Mouse (Mus musculus): ENCODE measurements at regions not wholly inside any gene's neighbourhood (a gene's known extent, or its start where the extent isn't known, plus 50 kb on each side); places are given as distances from the start of the nearest gene placed in this dataset.

GRCm38 (mm10) chr12:110206271-110206670 is 72.6 kb upstream of the Dio3 start:
- ATAC-seq: no peak
- Histone ChIP-seq H3K4me2 (ENCODE audit: low read length) (no peak overlapping the region), H3K4me1 (replicated peaks; ENCODE audit: control insufficient read depth, insufficient read depth, low read length) (no peaks in the 10 kb centered on the region), H3K9me3 (ENCODE audit: control insufficient read depth, low read length) (no peaks in the 10 kb centered on the region), H3K27ac (ENCODE audit: low read length) (no peak overlapping the region), H3K4me3 (replicated peaks; ENCODE audit: low read length) (no peak overlapping the region), H3K9ac (replicated peaks; ENCODE audit: low read depth, low read length) (no peak overlapping the region), H3K27me3 (replicated peaks; ENCODE audit: control insufficient read depth, insufficient read depth, low read length) (no peaks in the 10 kb centered on the region), H3K36me3 (ENCODE audit: control insufficient read depth, insufficient read depth) (no peaks in the 10 kb centered on the region)
- WGBS: 65% methylated on average over 5 of the region's 5 CpGs

GRCm38 (mm10) chr12:110206812-110207211 is 72.1 kb upstream of the Dio3 start:
- Histone ChIP-seq H3K36me3 (ENCODE audit: control insufficient read depth, insufficient read depth) (no peaks in the 10 kb centered on the region), H3K27ac (ENCODE audit: low read length) (no peak overlapping the region), H3K4me1 (replicated peaks; ENCODE audit: control insufficient read depth, insufficient read depth, low read length) (no peaks in the 10 kb centered on the region), H3K4me3 (replicated peaks; ENCODE audit: low read length) (no peak overlapping the region), H3K9me3 (ENCODE audit: control insufficient read depth, low read length) (no peaks in the 10 kb centered on the region), H3K4me2 (ENCODE audit: low read length) (no peak overlapping the region), H3K9ac (replicated peaks; ENCODE audit: low read depth, low read length) (no peak overlapping the region), H3K27me3 (replicated peaks; ENCODE audit: control insufficient read depth, insufficient read depth, low read length) (no peaks in the 10 kb centered on the region)
- 15% methylated on average over 6 of the region's 6 CpGs for WGBS
- no peak for ATAC-seq

- WGBS: 31% methylated on average over 9 of the region's 9 CpGs
- Histone ChIP-seq H3K27ac (ENCODE audit: low read length) (no peak overlapping the region), H3K9ac (replicated peaks; ENCODE audit: low read depth, low read length) (no peak overlapping the region), H3K4me3 (replicated peaks; ENCODE audit: low read length) (no peak overlapping the region), H3K4me2 (ENCODE audit: low read length) (no peak overlapping the region), H3K9me3 (ENCODE audit: control insufficient read depth, low read length) (no peaks in the 10 kb centered on the region), H3K36me3 (ENCODE audit: control insufficient read depth, insufficient read depth) (no peaks in the 10 kb centered on the region), H3K4me1 (replicated peaks; ENCODE audit: control insufficient read depth, insufficient read depth, low read length) (no peaks in the 10 kb centered on the region), H3K27me3 (replicated peaks; ENCODE audit: control insufficient read depth, insufficient read depth, low read length) (no peaks in the 10 kb centered on the region)
- ATAC-seq: no peak
Observed at GRCm38 (mm10) chr12:110207246-110207852, 71.5 kb upstream of the Dio3 start.

- Histone ChIP-seq H3K4me1 (replicated peaks; ENCODE audit: control insufficient read depth, insufficient read depth, low read length) (no peaks in the 10 kb centered on the region), H3K9ac (replicated peaks; ENCODE audit: low read depth, low read length) (no peak overlapping the region), H3K4me3 (replicated peaks; ENCODE audit: low read length) (no peak overlapping the region), H3K36me3 (ENCODE audit: control insufficient read depth, insufficient read depth) (no peaks in the 10 kb centered on the region), H3K4me2 (ENCODE audit: low read length) (no peak overlapping the region), H3K27me3 (replicated peaks; ENCODE audit: control insufficient read depth, insufficient read depth, low read length) (no peaks in the 10 kb centered on the region), H3K9me3 (ENCODE audit: control insufficient read depth, low read length) (no peaks in the 10 kb centered on the region), H3K27ac (ENCODE audit: low read length) (no peak overlapping the region)
- 64% methylated on average over 4 of the region's 4 CpGs for WGBS
- no peak for ATAC-seq
Observed at GRCm38 (mm10) chr12:110212716-110213115, 66.2 kb upstream of the Dio3 start.

GRCm38 (mm10) chr12:110214833-110215232 is 64.0 kb upstream of the Dio3 start:
- H3K4me1 ChIP-seq (replicated peaks; ENCODE audit: control insufficient read depth, insufficient read depth, low read length): no peaks in the 10 kb centered on the region
- ATAC-seq: no peak
- no peaks in the 10 kb centered on the region for H3K27me3 ChIP-seq (replicated peaks; ENCODE audit: control insufficient read depth, insufficient read depth, low read length)
- no peak overlapping the region for H3K27ac ChIP-seq (ENCODE audit: low read length)
- H3K4me3 ChIP-seq (replicated peaks; ENCODE audit: low read length): no peak overlapping the region
- H3K4me2 ChIP-seq (ENCODE audit: low read length): no peak overlapping the region
- no peaks in the 10 kb centered on the region for H3K36me3 ChIP-seq (ENCODE audit: control insufficient read depth, insufficient read depth)
- WGBS: 54% methylated on average over 8 of the region's 8 CpGs
- H3K9me3 ChIP-seq (ENCODE audit: control insufficient read depth, low read length): no peaks in the 10 kb centered on the region
- H3K9ac ChIP-seq (replicated peaks; ENCODE audit: low read depth, low read length): no peak overlapping the region

- no peaks in the 10 kb centered on the region for H3K36me3 ChIP-seq (ENCODE audit: control insufficient read depth, insufficient read depth)
- no peaks in the 10 kb centered on the region for H3K27me3 ChIP-seq (replicated peaks; ENCODE audit: control insufficient read depth, insufficient read depth, low read length)
- no peaks in the 10 kb centered on the region for H3K9me3 ChIP-seq (ENCODE audit: control insufficient read depth, low read length)
- no peak for ATAC-seq
- no peaks in the 10 kb centered on the region for H3K4me1 ChIP-seq (replicated peaks; ENCODE audit: control insufficient read depth, insufficient read depth, low read length)
- H3K4me2 ChIP-seq (ENCODE audit: low read length): no peak overlapping the region
- no peak overlapping the region for H3K4me3 ChIP-seq (replicated peaks; ENCODE audit: low read length)
- H3K9ac ChIP-seq (replicated peaks; ENCODE audit: low read depth, low read length): no peak overlapping the region
- 81% methylated on average over 6 of the region's 6 CpGs for WGBS
- H3K27ac ChIP-seq (ENCODE audit: low read length): no peak overlapping the region
Observed at GRCm38 (mm10) chr12:110215311-110215710, 63.6 kb upstream of the Dio3 start.

GRCm38 (mm10) chr12:110219750-110220149 is 59.1 kb upstream of the Dio3 start:
- Histone ChIP-seq H3K4me3 (replicated peaks; ENCODE audit: low read length) (no peak overlapping the region), H3K9me3 (ENCODE audit: control insufficient read depth, low read length) (no peaks in the 10 kb centered on the region), H3K27me3 (replicated peaks; ENCODE audit: control insufficient read depth, insufficient read depth, low read length) (no peaks in the 10 kb centered on the region), H3K27ac (ENCODE audit: low read length) (no peak overlapping the region), H3K9ac (replicated peaks; ENCODE audit: low read depth, low read length) (no peak overlapping the region), H3K4me2 (ENCODE audit: low read length) (no peak overlapping the region), H3K36me3 (ENCODE audit: control insufficient read depth, insufficient read depth) (no peaks in the 10 kb centered on the region), H3K4me1 (replicated peaks; ENCODE audit: control insufficient read depth, insufficient read depth, low read length) (no peaks in the 10 kb centered on the region)
- 88% methylated on average over 8 of the region's 8 CpGs for whole genome bisulfite sequencing
- no peak for ATAC-seq

GRCm38 (mm10) chr12:110220516-110220915 is 58.4 kb upstream of the Dio3 start:
- H3K9ac ChIP-seq (replicated peaks; ENCODE audit: low read depth, low read length): no peak overlapping the region
- H3K9me3 ChIP-seq (ENCODE audit: control insufficient read depth, low read length): no peaks in the 10 kb centered on the region
- no peaks in the 10 kb centered on the region for H3K27me3 ChIP-seq (replicated peaks; ENCODE audit: control insufficient read depth, insufficient read depth, low read length)
- H3K4me2 ChIP-seq (ENCODE audit: low read length): no peak overlapping the region
- no peaks in the 10 kb centered on the region for H3K36me3 ChIP-seq (ENCODE audit: control insufficient read depth, insufficient read depth)
- ATAC-seq: no peak
- 74% methylated on average over 8 of the region's 8 CpGs for WGBS
- H3K4me3 ChIP-seq (replicated peaks; ENCODE audit: low read length): no peak overlapping the region
- H3K4me1 ChIP-seq (replicated peaks; ENCODE audit: control insufficient read depth, insufficient read depth, low read length): no peaks in the 10 kb centered on the region
- no peak overlapping the region for H3K27ac ChIP-seq (ENCODE audit: low read length)

GRCm38 (mm10) chr12:110221184-110221583 is 57.7 kb upstream of the Dio3 start:
- Histone ChIP-seq H3K9me3 (ENCODE audit: control insufficient read depth, low read length) (no peaks in the 10 kb centered on the region), H3K27me3 (replicated peaks; ENCODE audit: control insufficient read depth, insufficient read depth, low read length) (no peaks in the 10 kb centered on the region), H3K27ac (ENCODE audit: low read length) (no peak overlapping the region), H3K4me3 (replicated peaks; ENCODE audit: low read length) (no peak overlapping the region), H3K36me3 (ENCODE audit: control insufficient read depth, insufficient read depth) (no peaks in the 10 kb centered on the region), H3K9ac (replicated peaks; ENCODE audit: low read depth, low read length) (no peak overlapping the region), H3K4me1 (replicated peaks; ENCODE audit: control insufficient read depth, insufficient read depth, low read length) (no peaks in the 10 kb centered on the region), H3K4me2 (ENCODE audit: low read length) (no peak overlapping the region)
- WGBS: 30% methylated on average over 4 of the region's 4 CpGs
- no peak for ATAC-seq

- H3K9ac ChIP-seq (replicated peaks; ENCODE audit: low read depth, low read length): no peak overlapping the region
- no peak overlapping the region for H3K27ac ChIP-seq (ENCODE audit: low read length)
- H3K36me3 ChIP-seq (ENCODE audit: control insufficient read depth, insufficient read depth): no peaks in the 10 kb centered on the region
- no peaks in the 10 kb centered on the region for H3K4me1 ChIP-seq (replicated peaks; ENCODE audit: control insufficient read depth, insufficient read depth, low read length)
- no peak overlapping the region for H3K4me3 ChIP-seq (replicated peaks; ENCODE audit: low read length)
- no peaks in the 10 kb centered on the region for H3K9me3 ChIP-seq (ENCODE audit: control insufficient read depth, low read length)
- no peaks in the 10 kb centered on the region for H3K27me3 ChIP-seq (replicated peaks; ENCODE audit: control insufficient read depth, insufficient read depth, low read length)
- no peak overlapping the region for H3K4me2 ChIP-seq (ENCODE audit: low read length)
- 31% methylated on average over 3 of the region's 3 CpGs for WGBS
- no peak for ATAC-seq
Observed at GRCm38 (mm10) chr12:110221679-110222078, 57.2 kb upstream of the Dio3 start.
